Mouse (Mus musculus) pancreas, adult 10 weeks (tissue): ENCODE data around the gene Glra1. TPM values are rescaled to one million over a fixed set of nuclear protein-coding genes. Genes with fewer than 3 reads are reported as not detected.

Experiments used
- polyA plus RNA-seq: library from polyadenylated mRNA; stranded (reverse); fragments of 350-450 nt; fragmentation: Illumina TruSeq; extraction: RNeasy Lipid Tissue Mini Kit (QIAGEN cat#74804); gene quantifications from one replicate; pipeline ENCODE4 v1.2.3, GENCODE M21; 2015; ENCODE audit warnings: low read depth, low replicate concordance; ENCODE audit not compliant: insufficient read depth

Gene Glra1
- polyA plus RNA-seq = not detected

DNA sequence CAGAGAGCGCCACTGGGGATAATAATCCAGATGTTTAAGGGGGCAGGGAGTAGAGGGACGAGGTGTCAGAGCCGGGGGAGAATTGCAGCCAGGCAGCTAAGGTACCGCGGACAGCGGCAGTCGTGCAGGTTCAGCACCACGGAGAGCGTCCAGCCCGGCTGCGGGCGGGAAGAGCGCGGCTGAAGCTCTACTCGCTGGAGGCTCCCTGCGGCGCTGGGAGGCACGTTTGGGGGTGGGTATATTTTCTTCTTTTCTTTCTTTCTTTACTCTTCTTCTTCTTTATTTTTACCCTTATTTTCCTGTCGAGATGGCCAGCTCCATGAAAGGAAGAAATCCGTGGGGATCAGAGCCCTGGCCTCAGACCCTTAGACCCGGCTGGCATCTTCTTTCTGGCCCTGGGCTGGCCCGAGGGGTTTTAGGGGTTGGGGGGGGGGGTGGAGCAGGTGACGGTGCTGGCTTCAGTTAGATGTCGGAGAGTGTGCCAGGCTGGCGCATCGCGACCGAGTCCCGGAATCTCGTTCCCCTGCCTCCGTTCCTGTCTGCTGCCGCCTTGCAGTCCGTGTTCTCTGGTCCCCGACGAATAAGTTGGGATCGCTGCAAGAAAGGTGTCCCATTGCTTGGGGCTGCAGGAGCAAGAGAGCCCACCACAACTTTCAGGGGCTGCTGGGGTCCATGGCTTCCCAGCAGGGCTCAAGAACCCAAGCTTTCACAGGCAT is at the start of gene Glra1:
Glra1 (minus strand) TSS at position 391 of the 716 bp plus-strand sequence.

DNA sequence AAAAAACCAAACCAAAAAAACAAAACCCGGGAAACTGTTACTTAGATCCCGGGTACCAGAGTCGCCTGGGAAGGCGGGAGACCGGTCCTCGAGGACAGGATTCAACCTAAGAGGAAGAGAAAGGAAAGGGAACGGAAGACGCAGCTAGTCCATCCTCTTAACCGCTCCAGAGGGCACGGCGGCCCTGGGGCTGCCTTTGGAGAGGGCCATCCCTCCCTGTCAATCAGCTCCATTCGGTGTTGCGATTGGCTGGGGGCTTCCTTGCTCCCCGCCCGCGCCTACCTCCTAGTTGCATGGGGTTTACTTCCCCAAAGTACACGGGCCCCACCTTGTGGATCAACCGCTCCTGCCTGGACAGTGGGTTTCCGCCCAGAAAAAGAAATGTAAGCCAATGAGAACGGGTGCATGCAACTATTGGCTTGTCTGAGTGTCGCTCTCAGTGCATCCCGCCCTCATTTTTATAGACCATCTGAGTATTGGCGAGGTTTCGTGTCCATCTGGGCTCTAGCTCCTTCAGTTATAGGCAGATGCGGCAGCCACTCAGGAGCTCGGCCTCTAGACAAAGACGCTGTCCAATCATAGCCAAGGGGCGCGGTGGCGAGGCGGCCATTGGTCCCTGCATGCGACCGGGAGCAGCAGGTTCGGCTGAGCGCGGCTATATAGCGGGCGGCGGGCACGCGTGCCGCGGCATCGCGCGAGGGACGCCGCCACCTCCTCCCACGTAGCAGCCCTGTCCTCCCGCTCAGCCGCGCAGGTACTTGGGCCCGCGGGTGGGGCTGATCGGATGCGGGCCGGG is 138.8 kb downstream of the Glra1 start, which contains the start of gene G3bp1:
G3bp1 (plus strand) TSS at position 638 of the 796 bp plus-strand sequence.

Other genes with a start within 250 kb of the Glra1 start
- 171 TPM for gene Sparc, start 185.0 kb downstream of the Glra1 start, polyA plus RNA-seq
- gene Atox1, start 147.0 kb downstream of the Glra1 start, polyA plus RNA-seq = 57.2 TPM
- gene G3bp1, start 138.5 kb downstream of the Glra1 start, polyA plus RNA-seq = 7.6 TPM